Mouse (Mus musculus) cerebellum, postnatal 4 days (tissue): ENCODE measurements around the gene Yaf2.
"Not testable (repeated sequence)": the region's sequence is repeated elsewhere in the genome, so short reads cannot be mapped to it uniquely, and the experiment has no call there.

ENCODE experiments used
- DNase-seq, 2 experiments: peaks; one replicate each; pipeline ENCODE4 v3.0.0; 2022; ENCODE audit warnings: low spot score in 2 of 2, mixed read lengths in 1 of 2

Gene Yaf2

DNA sequence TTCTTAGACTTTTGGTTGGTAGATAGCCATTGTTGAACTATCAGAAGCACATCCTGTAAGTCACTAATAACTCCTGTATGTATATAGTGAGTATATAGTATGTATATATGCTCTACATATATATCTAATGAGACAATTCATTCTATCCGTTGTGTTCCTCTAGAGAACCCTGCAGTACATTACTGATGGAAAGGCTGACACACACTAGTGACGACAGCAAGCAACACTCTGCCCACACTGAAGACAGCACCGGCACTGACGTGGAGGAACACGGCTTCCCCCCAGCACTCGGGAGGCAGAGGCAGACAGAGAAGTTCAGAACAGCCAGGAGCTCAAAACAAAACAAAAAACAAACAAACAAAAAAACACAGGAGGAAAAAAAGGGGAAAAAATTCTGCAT lies 84.3 kb downstream of the Yaf2 start:
- no peak for DNase-seq

DNA sequence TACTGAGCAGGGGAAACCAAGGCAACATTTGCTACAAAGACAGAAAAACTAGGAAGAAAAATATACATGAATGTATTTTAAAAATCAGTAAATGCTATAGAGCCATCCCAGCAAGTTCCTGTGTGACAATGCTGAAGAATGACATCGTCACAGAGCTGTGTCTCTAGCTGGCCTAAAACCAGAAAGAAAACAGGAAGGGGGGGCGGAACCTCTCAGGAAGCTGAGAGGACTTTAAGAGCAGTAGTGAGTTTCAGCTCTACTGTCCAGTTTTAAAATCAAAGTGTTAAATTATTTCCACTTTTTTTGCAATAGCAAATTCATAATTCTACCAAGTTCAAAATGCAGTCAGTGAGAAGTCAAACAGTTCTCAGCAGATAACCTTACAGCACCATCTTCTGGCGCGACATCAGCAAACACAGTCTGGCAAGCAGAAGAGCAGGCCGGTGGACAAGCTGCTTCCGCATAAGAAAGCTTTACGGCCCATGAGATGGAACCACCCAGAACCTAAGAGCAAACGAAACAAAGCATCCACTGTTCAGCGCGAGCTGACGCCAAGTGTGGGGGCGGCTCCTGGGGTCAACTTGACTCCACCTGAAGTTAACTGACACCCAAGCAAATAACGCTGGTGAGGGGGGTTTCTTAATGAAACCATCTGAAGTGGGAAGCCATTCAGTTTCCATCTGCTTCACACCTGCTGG lies 85.0 kb downstream of the Yaf2 start:
- DNase-seq, result peak in 1 of 2 experiments; percentile 20

DNA sequence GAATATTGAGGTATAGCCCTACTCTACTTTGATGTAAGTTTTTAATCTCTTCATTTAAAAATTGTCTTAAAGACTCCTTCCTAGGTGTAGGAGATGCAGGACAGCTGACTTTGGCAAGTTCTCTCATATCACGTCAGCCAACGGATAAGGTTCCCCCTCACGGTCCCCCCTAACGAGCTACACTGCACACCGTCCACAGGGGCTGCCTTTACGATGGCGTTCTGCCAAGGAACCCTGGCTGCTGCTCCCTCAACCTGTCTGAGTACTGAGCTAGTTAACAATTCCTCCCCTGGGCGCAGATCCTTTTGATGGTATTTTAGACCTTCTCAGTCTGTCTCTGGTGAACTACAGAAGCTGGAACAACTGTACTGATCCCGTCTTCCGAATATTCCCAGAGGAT lies 93.5 kb downstream of the Yaf2 start:
- no peak for DNase-seq

DNA sequence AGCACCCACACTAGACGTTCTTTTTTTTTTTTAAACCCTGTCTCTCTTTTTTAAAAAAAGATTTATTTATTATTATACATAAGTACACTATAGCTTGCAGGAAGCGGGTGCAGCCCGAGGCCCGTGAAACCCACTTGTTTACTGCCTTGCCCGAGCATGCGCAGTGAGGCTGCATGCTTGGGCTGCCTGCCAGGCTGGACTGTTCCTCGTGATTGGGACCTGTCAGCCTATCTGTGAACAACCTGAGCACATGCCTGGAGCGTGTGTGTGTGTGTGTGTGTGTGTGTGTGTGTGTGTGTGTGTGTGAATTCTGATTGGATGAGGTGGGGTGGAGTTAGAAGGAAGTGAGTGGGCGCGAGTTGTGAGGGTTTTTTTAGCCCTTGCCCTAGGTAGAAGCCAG lies 100.3 kb downstream of the Yaf2 start:
- DNase-seq, result not testable (repeated sequence)
